Mouse (Mus musculus) gastrocnemius, adult 2 months (tissue): ENCODE measurements around the gene Tmem258. TPM values are rescaled to one million over a fixed set of nuclear protein-coding genes. Genes with fewer than 3 reads are reported as not detected.
"Not testable (repeated sequence)": the region's sequence is repeated elsewhere in the genome, so short reads cannot be mapped to it uniquely, and the experiment has no call there.

Experiments
- DNase-seq: peaks from one replicate; pipeline ENCODE4 v3.0.0; 2022
- H3K27ac ChIP-seq: fragments of 200-600 bp; 2 replicates; pipeline ENCODE4 v1.8.1; 2022; ENCODE audit warnings: mild to moderate bottlenecking
- H3K4me3 ChIP-seq: fragments of 200-600 bp; 2 replicates; pipeline ENCODE4 v1.8.1; 2022; ENCODE audit warnings: mild to moderate bottlenecking, moderate library complexity
- CTCF ChIP-seq: fragments of 200-600 bp; IDR thresholded peaks from 2 replicates; pipeline ENCODE4 v1.8.1; 2022; ENCODE audit warnings: antibody characterized with exemption, mild to moderate bottlenecking, moderate library complexity
- intact Hi-C: fragments of 180-260 bp; cut with DNase I; formaldehyde crosslinking; loops from one replicate; pipeline ENCODE4 v1.15.1; 2025
- long read RNA-seq, 2 experiments: library from polyadenylated mRNA; stranded (forward); transcript quantifications; one replicate each; pipeline ENCODE4 v2.0.0; 2021
- total RNA-seq, 2 experiments: library from RNA; stranded (reverse); gene quantifications; 2 replicates each; pipeline ENCODE4 v1.2.3; 2021

Gene Tmem258
- 10 to 100 TPM; 80.3 to 98.7 TPM for total RNA-seq
- long read RNA-seq, experiment 1, transcript Tmem258-201 (4 exons, 606 nt): major isoform, 180 of 182 reads
- long read RNA-seq, experiment 1, partial matches to known transcripts: 2 of 182 reads
- long read RNA-seq, experiment 1, other reads (novel, unspliced or antisense): 0 of 182 reads
- long read RNA-seq, experiment 2, transcript Tmem258-201 (4 exons, 606 nt): major isoform, 168 of 177 reads
- long read RNA-seq, experiment 2, partial matches to known transcripts: 5 of 177 reads
- long read RNA-seq, experiment 2, other reads (novel, unspliced or antisense): 4 of 177 reads

DNA sequence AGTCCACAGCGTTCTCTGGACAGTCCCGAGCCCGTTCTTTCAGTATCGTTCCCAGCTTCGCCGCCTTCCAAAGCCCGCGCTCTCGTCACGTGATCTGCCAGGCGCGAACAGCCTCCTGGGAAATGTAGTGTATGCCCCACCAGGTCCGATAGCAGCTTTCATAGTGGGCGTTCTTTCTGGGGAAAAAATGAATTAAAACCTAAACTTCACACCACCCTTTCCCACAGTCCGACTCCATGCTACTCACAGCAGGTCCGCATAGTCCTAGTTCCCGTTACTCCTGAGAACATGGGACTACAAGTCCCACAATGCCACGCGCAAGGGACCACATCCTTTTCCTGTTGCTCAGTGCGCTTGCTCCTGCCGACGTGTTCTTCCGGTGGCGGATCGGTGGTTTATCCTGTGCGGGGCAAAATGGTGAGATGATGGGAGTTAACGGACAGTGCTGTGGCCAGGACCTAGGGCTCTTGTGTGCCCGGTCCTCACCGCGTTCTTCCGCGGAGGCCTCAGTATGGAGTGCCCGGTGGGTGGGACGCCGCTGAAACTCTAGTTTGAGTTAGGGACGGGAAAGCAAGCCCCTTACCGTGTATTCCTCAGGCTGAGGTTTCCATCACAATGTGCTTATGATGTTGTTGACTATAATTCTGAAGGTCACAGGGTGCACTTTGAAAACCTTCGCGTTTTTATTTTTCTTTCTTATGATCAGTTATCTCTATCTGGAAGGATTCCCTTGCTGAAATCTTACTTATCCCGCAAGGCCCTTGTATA lies at the start of gene Tmem258, which contains the start of gene Fen1:
Gene Tmem258 (plus strand): TSS at position 167 of the 768 bp plus-strand sequence.
Gene Fen1 (minus strand): TSS at position 322 of the 768 bp plus-strand sequence.
- intact Hi-C loops: no loop called here
- no peak for TF ChIP-seq CTCF
- DNase-seq: peak; percentile 91
- Histone ChIP-seq H3K27ac (peak within 1 kb of the TSS; percentile 97), H3K4me3 (peak within 1 kb of the TSS; percentile 85)

DNA sequence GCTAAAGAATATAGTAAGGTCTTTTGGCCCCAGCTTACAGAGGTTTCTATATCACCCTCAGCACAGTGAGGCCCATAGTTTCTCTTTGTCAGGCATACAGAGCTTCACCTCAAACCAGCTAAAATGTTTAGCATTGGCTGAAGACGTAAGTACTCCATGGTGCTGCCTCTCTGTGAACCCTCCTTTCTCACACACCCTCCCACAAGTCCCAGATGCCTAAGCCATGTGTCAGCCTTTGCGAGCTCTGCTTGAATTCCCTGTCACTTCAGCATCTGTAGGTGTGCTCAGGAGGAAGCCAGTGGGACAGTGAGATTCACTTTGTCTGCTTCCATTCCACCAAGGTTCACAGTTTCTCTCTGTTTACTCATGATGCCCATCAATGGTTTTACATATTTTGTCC lies 46.1 kb upstream of the Tmem258 start:
- no peak for DNase-seq
- TF ChIP-seq CTCF: no peak
- H3K4me3 ChIP-seq: no peak overlapping the region
- intact Hi-C loops: no loop called here
- no peak overlapping the region for H3K27ac ChIP-seq

DNA sequence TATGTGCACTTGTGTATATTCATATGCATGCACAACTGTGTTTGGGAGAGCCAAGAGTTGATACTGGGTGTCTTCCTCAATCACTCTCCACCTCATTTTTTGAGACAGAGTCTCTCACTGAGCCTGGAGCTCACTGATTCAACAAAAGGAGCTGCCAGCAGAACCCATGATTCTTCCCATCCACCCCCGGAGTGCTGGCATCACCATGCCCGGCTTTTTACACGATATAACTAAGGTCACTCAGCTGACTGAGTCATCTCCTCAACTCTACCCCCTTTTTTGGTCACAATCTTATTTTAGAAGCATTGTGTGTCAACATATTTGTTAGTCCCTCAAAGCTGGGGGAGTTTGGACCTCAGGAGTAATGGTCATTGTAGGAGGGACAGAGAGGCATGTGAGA lies 39.9 kb upstream of the Tmem258 start:
- H3K4me3 ChIP-seq: no peak overlapping the region

DNA sequence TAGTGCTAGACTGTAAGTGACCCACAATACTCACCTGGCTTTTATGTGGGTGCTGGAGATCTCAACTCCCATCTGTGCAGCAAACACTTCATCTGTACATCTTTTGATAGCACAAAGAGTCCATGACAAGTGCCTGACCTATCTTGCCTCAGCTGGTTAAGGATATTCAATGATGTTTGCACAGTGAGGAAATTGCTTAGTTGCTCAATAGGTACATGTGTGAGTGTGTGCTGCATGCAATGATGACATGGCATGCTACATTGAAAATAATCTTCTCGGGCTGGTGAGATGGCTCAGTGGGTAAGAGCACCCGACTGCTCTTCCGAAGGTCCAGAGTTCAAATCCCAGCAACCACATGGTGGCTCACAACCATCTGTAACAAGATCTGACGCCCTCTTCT lies 37.9 kb upstream of the Tmem258 start:
- intact Hi-C loops, DNase-seq, H3K27ac ChIP-seq, H3K4me3 ChIP-seq: not testable (repeated sequence)

More for the DNA sequence above, 39.9 kb upstream of the Tmem258 start:
- intact Hi-C loops: no loop called here
- TF ChIP-seq CTCF: no peak
- no peak for DNase-seq
- H3K27ac ChIP-seq: no peak overlapping the region

DNA sequence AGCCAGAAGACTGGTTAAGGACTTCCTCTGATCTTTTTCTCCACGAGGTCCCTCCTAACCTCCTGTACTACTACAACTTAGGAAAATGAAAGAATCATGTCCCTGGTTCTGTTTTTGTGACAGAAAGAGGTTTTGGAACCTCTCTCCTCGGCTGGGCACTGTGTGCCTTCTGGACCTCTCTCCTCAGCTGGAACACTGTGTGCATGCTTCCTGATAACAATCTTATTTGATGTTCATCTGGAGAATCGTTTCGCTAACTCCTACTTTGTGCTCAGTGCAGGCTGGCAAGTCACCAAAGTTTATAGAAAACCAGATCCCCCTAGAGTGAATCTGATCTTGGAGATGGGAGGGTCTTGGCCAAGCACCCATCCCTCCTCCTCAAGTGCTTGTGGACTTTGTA lies 36.7 kb upstream of the Tmem258 start:
- H3K27ac ChIP-seq: no peak overlapping the region
- intact Hi-C loops: no loop called here
- no peak overlapping the region for H3K4me3 ChIP-seq
- TF ChIP-seq CTCF: no peak
- no peak for DNase-seq

DNA sequence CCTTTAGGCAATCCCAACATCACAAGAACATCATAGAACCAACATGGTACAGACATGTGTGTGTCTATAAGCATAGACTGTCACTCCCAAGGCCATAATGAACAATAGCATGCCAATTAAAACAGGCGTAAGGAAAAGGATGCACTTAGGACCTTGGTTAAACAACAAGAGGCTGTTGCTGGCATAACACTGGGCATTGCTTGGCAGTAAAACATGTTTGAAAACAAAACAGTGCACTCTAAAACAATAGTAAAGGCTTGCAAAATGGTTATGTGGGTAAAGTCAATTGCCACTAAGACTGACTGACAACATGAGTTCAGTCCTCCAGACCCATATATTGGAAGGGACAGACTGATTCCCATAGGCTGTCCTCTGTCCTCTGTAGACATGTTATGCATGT lies 35.9 kb upstream of the Tmem258 start:
- no peak for TF ChIP-seq CTCF
- DNase-seq: no peak
- Histone ChIP-seq H3K27ac (no peak overlapping the region), H3K4me3 (no peak overlapping the region)
- intact Hi-C loops: no loop called here

DNA sequence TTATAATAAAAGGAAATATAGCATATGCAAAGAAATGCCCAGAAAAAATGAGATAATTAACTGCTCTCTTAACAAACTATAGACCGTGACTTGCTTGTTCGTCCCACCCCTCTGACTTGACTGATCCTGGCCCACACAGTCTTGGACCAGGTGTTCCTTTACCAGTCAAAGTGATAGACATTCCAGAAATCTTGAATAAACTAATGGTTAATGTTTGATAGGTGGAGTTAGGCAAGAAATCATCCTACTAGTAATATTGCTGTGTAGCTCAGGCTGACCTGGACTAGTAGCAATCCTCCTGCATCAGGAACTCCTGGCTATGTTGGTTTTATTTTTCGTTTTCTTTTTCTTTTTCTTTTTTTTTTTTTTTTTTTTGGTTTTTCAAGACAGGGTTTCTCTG lies 35.4 kb upstream of the Tmem258 start:
- intact Hi-C loops: no loop called here

DNA sequence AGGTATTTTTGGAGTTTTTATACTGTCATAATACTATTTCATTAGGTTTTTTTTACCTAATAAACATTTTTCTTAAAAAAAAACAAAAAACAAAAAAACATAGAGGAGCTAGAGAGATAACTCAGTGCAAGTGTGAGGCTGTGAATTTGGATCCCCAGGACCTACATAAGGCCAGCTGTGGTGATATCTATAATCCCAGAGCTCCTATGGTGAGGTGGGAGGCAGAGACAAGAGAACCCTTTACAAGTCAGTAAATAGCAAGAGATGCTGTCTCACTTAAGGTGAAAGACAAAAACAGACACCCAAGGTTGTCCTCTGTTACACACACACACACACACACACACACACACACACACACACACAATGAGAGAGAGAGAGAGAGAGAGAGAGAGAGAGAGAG lies 34.6 kb upstream of the Tmem258 start:
- DNase-seq: no peak
- Histone ChIP-seq H3K4me3 (no peak overlapping the region), H3K27ac (no peak overlapping the region)
- TF ChIP-seq CTCF: no peak
- intact Hi-C loops: no loop called here

More for the DNA sequence above, 35.4 kb upstream of the Tmem258 start:
- Histone ChIP-seq H3K27ac (no peak overlapping the region), H3K4me3 (no peak overlapping the region)
- DNase-seq: no peak
- TF ChIP-seq CTCF: no peak

DNA sequence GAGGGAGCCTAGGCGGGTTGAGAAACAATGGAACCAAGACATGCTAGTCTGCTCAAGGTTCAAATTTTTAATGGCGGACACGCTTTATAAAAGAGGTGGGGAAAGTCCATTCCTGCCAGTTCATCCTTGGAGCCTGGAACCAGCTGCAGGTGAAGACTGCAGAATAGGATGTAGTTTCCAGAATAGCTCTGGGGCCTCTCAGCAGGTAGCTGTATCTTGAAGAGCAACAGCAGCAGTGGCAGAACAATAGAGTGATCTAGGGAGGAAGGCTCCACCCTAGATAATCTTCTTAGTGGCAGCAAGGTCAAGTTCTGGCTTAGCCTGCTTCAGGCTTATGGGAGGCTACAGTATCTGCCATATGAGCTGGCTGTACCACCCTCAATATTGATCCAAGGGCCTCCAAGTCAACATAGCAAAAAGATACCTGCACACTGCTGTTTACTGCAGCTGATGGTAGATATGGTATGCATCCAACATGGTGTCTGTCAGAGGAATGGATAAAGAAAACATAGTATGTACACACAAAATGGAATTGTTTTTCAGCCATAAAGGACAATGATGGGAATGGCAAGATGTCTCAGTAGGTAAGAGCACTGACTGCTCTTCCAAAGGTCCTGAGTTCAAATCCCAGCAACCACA lies 34.0 kb upstream of the Tmem258 start:
- H3K27ac ChIP-seq, DNase-seq, H3K4me3 ChIP-seq, intact Hi-C loops: not testable (repeated sequence)

DNA sequence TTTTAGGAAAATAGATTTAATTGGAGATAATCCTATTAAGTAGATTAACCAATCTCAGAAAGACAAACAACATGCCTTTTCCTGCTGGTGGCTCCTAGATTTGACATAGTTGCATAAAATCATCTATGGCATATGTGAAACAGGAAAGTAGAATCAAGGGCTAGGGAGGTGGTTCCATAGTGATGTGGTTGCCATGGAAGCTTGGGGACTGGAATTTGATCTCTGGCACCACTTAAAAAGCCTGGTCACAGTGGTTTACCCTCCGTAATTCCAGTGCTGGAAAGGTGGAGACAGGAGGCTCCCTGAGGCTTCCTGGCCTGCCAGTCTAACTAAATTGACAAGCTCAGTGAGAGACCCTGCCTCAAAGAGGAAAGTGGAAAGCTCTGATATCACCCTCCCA lies 33.3 kb upstream of the Tmem258 start:
- intact Hi-C loops: no loop called here
- H3K27ac ChIP-seq: no peak overlapping the region
- H3K4me3 ChIP-seq: no peak overlapping the region
- no peak for DNase-seq
- no peak for TF ChIP-seq CTCF

DNA sequence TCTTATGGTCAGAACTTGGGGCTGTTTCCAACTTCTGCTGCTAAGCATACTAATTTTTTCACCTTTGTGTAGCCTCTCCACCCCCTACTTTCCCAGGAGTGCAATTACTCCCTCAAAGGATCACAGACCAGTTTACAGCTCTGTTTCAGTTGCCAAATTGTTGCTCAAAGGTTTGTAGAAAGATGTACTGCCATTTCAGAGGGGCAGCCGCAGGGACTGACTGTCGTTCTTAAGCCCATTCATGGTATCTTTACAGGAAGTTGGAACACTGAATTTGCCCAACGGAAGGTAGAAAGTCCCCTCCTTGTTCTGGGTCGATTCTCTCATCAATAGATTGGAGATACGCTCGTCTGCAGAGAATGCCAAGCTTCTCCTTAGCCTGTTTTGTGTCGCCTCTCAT lies 32.5 kb upstream of the Tmem258 start:
- no peak overlapping the region for H3K27ac ChIP-seq
- intact Hi-C loops: no loop called here
- no peak for DNase-seq
- no peak overlapping the region for H3K4me3 ChIP-seq
- no peak for TF ChIP-seq CTCF

DNA sequence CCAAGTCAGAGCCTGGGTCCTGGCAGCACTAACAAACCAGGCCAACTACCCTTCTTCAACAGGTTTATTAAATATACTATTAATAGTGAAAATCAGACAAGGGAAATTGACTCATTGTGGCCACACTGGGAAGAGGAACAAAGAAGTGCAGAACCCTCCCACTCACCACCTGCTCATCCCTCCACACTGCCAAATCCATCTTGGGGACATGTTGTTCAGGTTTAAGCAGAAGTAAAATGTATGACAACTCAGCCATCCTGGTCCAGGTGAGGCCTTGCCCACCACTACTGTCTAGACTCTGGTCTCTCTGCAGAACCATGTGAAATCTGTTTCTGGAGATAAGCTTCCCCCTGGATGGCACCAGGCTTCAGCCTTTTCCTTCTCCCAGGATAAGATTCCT lies 32.0 kb upstream of the Tmem258 start:
- TF ChIP-seq CTCF: no peak
- DNase-seq: no peak
- Histone ChIP-seq H3K4me3 (no peak overlapping the region), H3K27ac (no peak overlapping the region)
- intact Hi-C loops: no loop called here

DNA sequence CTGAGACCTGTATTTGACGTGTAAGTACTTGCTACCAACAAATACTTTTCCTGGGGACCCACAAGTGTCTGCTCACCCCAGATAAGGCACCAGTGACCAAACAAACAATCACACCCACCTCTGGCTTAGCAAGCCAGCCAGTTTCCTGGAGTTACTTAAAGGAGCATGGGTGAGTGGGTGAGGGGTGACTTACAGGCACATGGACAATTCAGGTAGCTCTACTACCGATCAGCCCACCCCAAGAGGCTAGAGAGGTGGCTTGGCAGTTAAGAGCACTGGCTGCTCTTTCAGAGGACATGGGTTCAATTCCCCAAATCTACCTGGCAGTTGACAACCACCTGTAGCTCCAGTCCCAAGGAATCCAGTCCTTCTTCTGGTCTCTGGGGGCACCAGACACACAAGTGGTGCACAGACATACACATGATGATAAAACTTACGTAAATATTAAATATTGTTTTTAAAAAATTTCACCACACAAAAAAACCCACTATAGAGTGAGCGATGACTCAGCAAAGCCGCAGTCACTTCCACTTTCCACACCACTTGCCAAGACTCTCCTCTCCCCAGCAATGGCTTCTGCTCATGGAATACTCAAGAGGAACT lies 30.6 kb upstream of the Tmem258 start:
- TF ChIP-seq CTCF: no peak
- H3K4me3 ChIP-seq: no peak overlapping the region
- no peak for DNase-seq
- intact Hi-C loops: no loop called here
- H3K27ac ChIP-seq: no peak overlapping the region
